Mouse (Mus musculus): ENCODE measurements around the gene Cyp2w1.

GRCm38 (mm10) chr5:139403692-139404260 lies 51.4 kb downstream of the Cyp2w1 start:
- TF ChIP-seq EP300 (IDR thresholded peaks at IDR 0.05; ENCODE audit: insufficient read depth, low read depth, low read length) (no peak), CTCF (IDR thresholded peaks at IDR 0.05; ENCODE audit: low read depth, low read length) (no peak)
